Mouse (Mus musculus) hindbrain, postnatal 0 days (tissue): Measurements from ENCODE around the gene Acsm2. TPM values are rescaled to one million over a fixed set of nuclear protein-coding genes. Genes with fewer than 3 reads are reported as not detected.
"Not testable (repeated sequence)": the region's sequence is repeated elsewhere in the genome, so short reads cannot be mapped to it uniquely, and the experiment has no call there.

Experiments used
- ATAC-seq: fragments of 200-750 bp; cut with Nextera tagmentation; 2 replicates; pipeline ENCODE4 v1.8.0; 2017; ENCODE audit warnings: mild to moderate bottlenecking, moderate TSS enrichment, moderate library complexity
- DNase-seq: peaks from one replicate; pipeline ENCODE4 v3.0.0-alpha.2; 2015; ENCODE audit warnings: low spot score
- H3K27ac ChIP-seq: fragments of 300-500 bp; sonication (generic); 2 replicates; pipeline ENCODE4 v1.5.1; 2014; ENCODE audit warnings: mild to moderate bottlenecking
- H3K27me3 ChIP-seq: fragments of 300-500 bp; sonication (generic); 2 replicates; pipeline ENCODE4 v1.6.1; 2014; ENCODE audit warnings: low read length, mixed read lengths; ENCODE audit not compliant: insufficient read depth
- H3K36me3 ChIP-seq: fragments of 300-500 bp; sonication (generic); 2 replicates; pipeline ENCODE4 v1.6.1; 2014; ENCODE audit warnings: low read length, mixed read lengths; ENCODE audit not compliant: insufficient read depth
- H3K4me1 ChIP-seq: fragments of 300-500 bp; sonication (generic); 2 replicates; pipeline ENCODE4 v1.6.1; 2014; ENCODE audit warnings: antibody characterized with exemption, low read length, mixed read lengths; ENCODE audit not compliant: insufficient read depth
- H3K4me2 ChIP-seq: fragments of 300-500 bp; sonication (generic); 2 replicates; pipeline ENCODE4 v1.6.1; 2014; ENCODE audit warnings: low read depth, mild to moderate bottlenecking, low read length, moderate library complexity, mixed read lengths
- H3K4me3 ChIP-seq: fragments of 300-500 bp; sonication (generic); 2 replicates; pipeline ENCODE4 v1.5.1; 2014; ENCODE audit warnings: low read length
- H3K9ac ChIP-seq: fragments of 300-500 bp; sonication (generic); replicated peaks from 2 replicates; pipeline ENCODE4 v1.6.1; 2014; ENCODE audit warnings: mild to moderate bottlenecking, low read length, moderate library complexity, mixed read lengths
- H3K9me3 ChIP-seq: fragments of 300-500 bp; sonication (generic); 2 replicates; pipeline ENCODE4 v1.6.1; 2016; ENCODE audit warnings: low read length, mixed read lengths
- CTCF ChIP-seq: IDR thresholded peaks from 2 replicates; pipeline ENCODE4 v1.5.1; 2016; ENCODE audit warnings: antibody characterized with exemption, control low read depth, low read depth
- WGBS: fragments of 180-500 bp; shearing (Covaris S2); extraction: QIAGEN DNeasy Blood & Tissue Kit; methylation state at CpG from one replicate; pipeline ENCODE4 v1.1.7; 2014; 5-methylcytosine and 5-hydroxymethylcytosine counted together
- polyA plus RNA-seq: library from polyadenylated mRNA; unstranded; fragments of >200 nt; fragmentation: Nextera tagmentation; extraction: Ambion mirVana; gene quantifications from 2 replicates; pipeline ENCODE4 v1.2.1, GENCODE M21; 2015
- total RNA-seq: library from RNA; depleted of rRNA; stranded (reverse); fragments of >200 nt; gene quantifications from 2 replicates; pipeline ENCODE4 v1.2.3, GENCODE M21; 2014

Acsm2 gene
- total and polyA plus RNA-seq, 2 experiments from 2014 or later = 0.05 to 0.09 TPM

DNA sequence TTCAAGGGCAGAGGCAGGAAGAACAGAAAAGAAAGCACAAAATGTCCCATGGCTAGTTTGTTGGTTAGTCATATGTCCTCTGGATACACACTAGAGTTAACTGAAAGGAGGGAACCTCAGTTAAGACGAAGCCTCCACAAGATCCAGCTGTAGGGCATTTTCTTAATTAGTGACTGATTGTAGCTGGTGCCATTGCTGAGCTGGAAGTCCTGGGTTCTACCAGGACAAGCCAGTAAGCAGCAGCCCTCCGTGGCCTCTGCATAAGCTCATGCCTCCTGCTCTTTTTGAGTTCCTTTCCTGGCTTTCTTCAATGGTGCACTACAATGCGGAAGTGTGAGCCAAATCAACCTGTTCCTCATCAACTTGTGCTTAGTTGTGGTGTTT, 6.3 kb downstream of the Acsm2 start:
- Histone ChIP-seq H3K9me3 (no peaks in the 10 kb centered on the region), H3K4me1 (no peaks in the 10 kb centered on the region), H3K27me3 (no peaks in the 10 kb centered on the region), H3K9ac (no peak overlapping the region), H3K4me2 (no peak overlapping the region), H3K36me3 (no peaks in the 10 kb centered on the region), H3K4me3 (no peak overlapping the region), H3K27ac (no peak overlapping the region)
- DNase-seq (no peak), ATAC-seq (no peak)
- no peak for TF ChIP-seq CTCF
- 89% methylated on average over 3 of the region's 3 CpGs for WGBS

DNA sequence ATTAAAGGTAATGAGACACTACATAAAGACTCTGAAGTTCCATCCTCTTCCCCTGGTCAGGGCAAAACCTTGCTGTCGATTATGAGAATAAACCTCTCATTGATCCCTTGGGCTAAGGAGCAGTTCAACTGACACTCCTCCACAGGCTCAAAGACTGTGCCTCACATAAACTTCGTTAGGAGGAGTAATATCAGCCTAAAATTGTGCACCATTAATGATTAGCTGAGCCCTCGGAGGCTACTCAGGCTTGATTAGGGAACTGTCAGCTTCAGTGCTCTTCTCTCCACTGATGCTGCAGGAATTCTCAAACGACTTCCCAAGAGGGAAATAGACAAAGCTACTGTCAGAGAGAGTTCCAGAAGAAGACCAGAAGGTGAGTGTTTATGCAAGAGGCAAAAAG, 7.3 kb downstream of the Acsm2 start:
- no peak overlapping the region for H3K4me2 ChIP-seq
- H3K27ac ChIP-seq = no peak overlapping the region

DNA sequence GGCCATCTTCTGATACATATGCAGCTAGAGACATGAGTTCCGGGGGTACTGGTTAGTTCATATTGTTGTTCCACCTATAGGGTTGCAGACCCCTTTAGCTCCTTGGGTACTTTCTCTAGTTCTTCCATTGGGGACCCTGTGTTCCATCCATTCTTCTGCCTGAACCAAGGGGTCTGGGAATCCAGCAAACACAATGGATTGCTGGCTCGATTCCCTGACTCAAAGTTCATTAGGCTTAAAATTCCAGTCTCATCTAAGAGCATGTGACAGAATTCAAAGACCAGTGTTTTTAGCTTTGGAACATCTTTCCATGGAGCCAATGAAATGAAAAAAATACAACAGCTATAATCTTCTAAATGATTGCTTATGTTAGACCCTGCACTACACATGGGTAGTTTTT, 8.3 kb downstream of the Acsm2 start:
- WGBS = 72% methylated on average over 2 of the region's 2 CpGs

More for the DNA sequence above, 7.3 kb downstream of the Acsm2 start:
- DNase-seq (no peak), ATAC-seq (no peak)
- no peaks in the 10 kb centered on the region for H3K36me3 ChIP-seq
- H3K9me3 ChIP-seq = no peaks in the 10 kb centered on the region
- no peaks in the 10 kb centered on the region for H3K27me3 ChIP-seq
- no peak for TF ChIP-seq CTCF
- no peak overlapping the region for H3K4me3 ChIP-seq
- no peaks in the 10 kb centered on the region for H3K4me1 ChIP-seq
- 56% methylated on average over 4 of the region's 4 CpGs for WGBS
- no peak overlapping the region for H3K9ac ChIP-seq

DNA sequence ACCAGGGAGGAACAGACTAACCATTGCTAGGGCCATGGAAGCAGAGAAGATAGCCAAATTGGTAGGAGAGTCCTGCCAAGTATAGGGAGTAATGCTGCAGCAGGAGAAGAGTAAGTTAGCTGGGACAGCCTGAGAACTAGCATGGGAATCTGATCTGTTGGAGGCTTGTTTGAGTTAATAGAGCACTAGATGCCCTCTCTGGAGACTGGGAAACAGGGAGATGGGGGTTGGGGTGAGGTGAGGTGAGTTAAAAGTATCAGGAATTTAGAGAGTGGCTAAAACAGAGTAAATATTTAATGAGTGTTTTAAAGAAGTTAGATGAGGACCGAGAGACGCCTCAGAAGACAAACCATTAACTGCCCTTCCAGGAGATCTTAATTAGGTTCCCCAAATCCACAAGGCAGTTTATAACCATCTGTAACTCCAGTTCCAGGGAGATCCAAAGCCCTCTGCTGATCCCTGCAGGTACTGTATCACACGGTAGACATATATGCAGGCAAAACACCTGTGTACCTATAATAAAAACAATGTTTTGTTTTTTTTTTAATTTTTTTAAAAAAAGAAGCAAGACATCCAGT, 40.5 kb downstream of the Acsm2 start:
- Histone ChIP-seq H3K36me3 (no peaks in the 10 kb centered on the region), H3K4me3 (no peak overlapping the region), H3K4me1 (no peaks in the 10 kb centered on the region), H3K4me2 (no peak overlapping the region), H3K9me3 (no peaks in the 10 kb centered on the region), H3K27ac (no peak overlapping the region), H3K9ac (no peak overlapping the region), H3K27me3 (no peaks in the 10 kb centered on the region)
- TF ChIP-seq CTCF = no peak
- WGBS = 87% methylated on average over 3 of the region's 3 CpGs
- DNase-seq (no peak), ATAC-seq (no peak)

More for the DNA sequence above, 8.3 kb downstream of the Acsm2 start:
- not testable (repeated sequence) for H3K27ac ChIP-seq, DNase-seq, H3K9me3 ChIP-seq, ATAC-seq, H3K4me2 ChIP-seq, H3K4me1 ChIP-seq, H3K4me3 ChIP-seq, H3K9ac ChIP-seq, H3K36me3 ChIP-seq, H3K27me3 ChIP-seq

DNA sequence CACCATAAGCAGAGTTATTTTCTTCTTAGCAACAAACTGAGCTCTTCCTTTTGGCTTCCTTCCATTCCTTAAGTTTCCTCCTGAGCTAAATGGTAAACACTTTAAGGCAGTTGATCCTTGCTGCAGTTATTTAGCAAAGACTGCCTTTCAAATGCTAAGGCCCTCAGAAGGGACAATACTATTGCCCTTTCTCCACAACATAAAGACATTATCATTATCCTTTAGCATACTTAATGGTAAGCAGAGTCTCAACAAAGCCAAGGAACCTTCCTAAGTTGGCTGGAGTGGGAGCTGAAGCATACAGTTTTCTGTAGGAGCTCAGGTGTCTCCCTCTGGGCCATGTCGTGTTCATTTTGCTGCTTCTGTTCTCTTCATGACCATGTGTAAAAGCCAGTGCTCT, 41.2 kb downstream of the Acsm2 start:
- TF ChIP-seq CTCF = no peak
- WGBS = 35% methylated on average over 1 of the region's 1 CpGs

DNA sequence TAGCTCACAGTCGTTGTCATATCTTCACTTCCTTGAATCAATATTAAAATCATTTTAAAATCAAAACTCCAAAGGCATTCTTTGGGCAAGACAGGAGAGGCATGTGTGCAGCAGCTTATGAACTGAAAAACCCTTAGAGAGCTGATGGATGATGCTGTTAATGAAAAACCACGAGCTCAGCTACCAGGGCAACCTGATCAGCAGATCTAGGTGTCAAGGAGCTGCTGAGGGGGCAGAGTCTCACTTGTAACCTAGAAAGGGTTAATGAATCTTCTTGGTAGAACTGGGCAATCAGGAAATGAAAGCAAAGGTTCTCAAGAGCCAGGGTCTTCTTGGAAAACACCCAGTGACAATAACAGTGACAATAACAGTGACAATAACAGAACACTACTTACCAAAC, 42.4 kb downstream of the Acsm2 start:
- no peaks in the 10 kb centered on the region for H3K9me3 ChIP-seq
- no peak for ATAC-seq
- TF ChIP-seq CTCF = no peak

More for the DNA sequence above, 41.2 kb downstream of the Acsm2 start:
- Histone ChIP-seq H3K27me3 (no peaks in the 10 kb centered on the region), H3K4me2 (no peak overlapping the region), H3K36me3 (no peaks in the 10 kb centered on the region), H3K9me3 (no peaks in the 10 kb centered on the region), H3K27ac (no peak overlapping the region), H3K4me3 (no peak overlapping the region), H3K9ac (no peak overlapping the region), H3K4me1 (no peaks in the 10 kb centered on the region)
- no peak for DNase-seq
- no peak for ATAC-seq

DNA sequence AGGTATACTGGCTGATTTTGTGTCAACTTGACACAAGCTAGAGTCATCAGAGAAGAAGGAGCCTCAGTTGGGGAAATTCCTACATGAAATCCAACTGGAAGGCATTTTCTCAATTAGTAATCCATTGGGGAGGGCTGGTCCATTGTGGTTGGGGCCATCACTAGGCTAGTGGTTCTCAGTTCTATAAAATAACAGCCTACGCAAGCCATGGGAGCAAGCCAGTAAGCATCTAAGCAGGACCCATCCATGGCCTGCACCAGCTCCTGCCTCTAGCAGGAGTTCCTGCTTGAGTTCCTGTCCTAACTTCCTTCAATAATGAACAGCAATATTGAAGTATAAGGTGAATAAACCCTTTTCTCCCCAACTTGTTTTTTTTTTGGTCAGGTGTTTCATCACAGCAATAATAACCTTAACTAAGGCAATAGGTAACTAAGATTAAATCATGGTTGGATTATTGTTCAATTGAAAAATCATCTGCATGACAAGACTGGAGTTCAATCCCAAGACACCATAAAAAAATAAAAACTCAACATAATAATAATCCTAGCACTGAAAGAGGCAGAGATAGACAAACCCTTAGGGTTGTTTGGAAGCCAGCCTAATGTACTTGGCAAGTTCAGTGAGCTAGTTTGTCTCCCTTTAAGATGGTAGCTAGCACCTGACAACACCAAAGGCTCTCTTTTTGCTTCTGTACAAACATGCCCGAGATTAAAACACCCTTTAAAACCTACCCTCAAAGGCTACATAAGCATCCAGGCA, 47.2 kb downstream of the Acsm2 start:
- WGBS = 84% methylated on average over 2 of the region's 2 CpGs
- ATAC-seq = no peak

More for the DNA sequence above, 42.4 kb downstream of the Acsm2 start:
- Histone ChIP-seq H3K4me3 (no peak overlapping the region), H3K4me2 (no peak overlapping the region), H3K27me3 (no peaks in the 10 kb centered on the region), H3K9ac (no peak overlapping the region), H3K27ac (no peak overlapping the region), H3K4me1 (no peaks in the 10 kb centered on the region), H3K36me3 (no peaks in the 10 kb centered on the region)
- DNase-seq = no peak
- WGBS = 66% methylated on average over 2 of the region's 2 CpGs

More for the DNA sequence above, 47.2 kb downstream of the Acsm2 start:
- Histone ChIP-seq H3K27ac (no peak overlapping the region), H3K9ac (no peak overlapping the region), H3K4me1 (no peaks in the 10 kb centered on the region), H3K36me3 (no peaks in the 10 kb centered on the region), H3K4me3 (no peak overlapping the region), H3K27me3 (no peaks in the 10 kb centered on the region), H3K4me2 (no peak overlapping the region), H3K9me3 (no peaks in the 10 kb centered on the region)
- no peak for DNase-seq
- TF ChIP-seq CTCF = no peak
